Mouse (Mus musculus) frontal cortex, adult 2 months (tissue): ENCODE results near the gene Nup188. TPM values are rescaled to one million over a fixed set of nuclear protein-coding genes. Genes with fewer than 3 reads are reported as not detected.

ENCODE experiments used
- DNase-seq, 2 experiments: peaks; one replicate each; pipeline ENCODE4 v3.0.0; 2022; ENCODE audit warnings: low spot score in 1 of 2; ENCODE audit errors: extremely low spot score in 1 of 2
- polyA plus RNA-seq: library from polyadenylated mRNA; depleted of rRNA; stranded (reverse); fragments of >200 nt; gene quantifications from 2 replicates; pipeline ENCODE4 v1.2.3, GENCODE M21; 2012

Gene Nup188
- polyA plus RNA-seq, 1 experiment, result 19.4 TPM

DNA sequence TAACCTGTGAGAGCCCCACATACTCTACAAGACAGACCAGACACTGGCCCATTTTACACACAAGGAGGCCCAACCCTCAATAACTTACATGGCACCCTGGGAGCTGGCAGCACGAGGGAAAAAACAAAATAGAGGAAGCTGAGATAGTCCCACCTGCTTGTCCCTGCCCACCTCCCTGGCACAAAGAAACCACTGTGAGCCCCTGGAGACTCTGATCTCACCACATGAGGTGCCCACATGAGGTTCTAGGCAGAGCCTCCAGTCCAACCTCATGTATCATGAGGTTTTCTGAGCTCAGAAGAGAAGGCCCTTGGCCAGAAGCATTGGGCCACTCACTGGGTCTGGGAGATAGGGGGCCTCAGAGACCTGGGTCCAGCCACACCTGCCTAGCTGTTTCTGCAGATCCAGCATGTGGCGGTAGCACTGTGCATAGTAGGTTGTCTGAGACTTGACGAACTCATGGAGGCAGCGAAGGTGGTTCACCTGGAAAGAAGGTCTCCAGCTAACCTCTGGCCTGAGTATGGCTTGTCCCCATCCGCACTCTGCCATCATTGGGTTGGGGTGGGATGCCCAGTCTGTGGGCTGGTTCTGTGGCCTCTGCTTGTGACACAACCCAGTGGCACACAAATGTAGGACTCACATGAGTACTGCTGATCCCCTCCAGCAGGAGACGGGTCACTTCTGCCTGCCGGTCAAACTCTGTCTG is 59.9 kb downstream of the Nup188 start:
- no peak for DNase-seq

- no peak for DNase-seq
These were observed 63.0 kb downstream of the Nup188 start for GRCm38 (mm10) chr2:30349196-30349595.

GRCm38 (mm10) chr2:30351149-30351548 is 65.0 kb downstream of the Nup188 start:
- DNase-seq, result no peak

GRCm38 (mm10) chr2:30355861-30356260 is 69.7 kb downstream of the Nup188 start:
- no peak for DNase-seq

GRCm38 (mm10) chr2:30356266-30356665 is 70.1 kb downstream of the Nup188 start:
- DNase-seq, result no peak

GRCm38 (mm10) chr2:30356906-30357305 is 70.7 kb downstream of the Nup188 start:
- no peak for DNase-seq

DNA sequence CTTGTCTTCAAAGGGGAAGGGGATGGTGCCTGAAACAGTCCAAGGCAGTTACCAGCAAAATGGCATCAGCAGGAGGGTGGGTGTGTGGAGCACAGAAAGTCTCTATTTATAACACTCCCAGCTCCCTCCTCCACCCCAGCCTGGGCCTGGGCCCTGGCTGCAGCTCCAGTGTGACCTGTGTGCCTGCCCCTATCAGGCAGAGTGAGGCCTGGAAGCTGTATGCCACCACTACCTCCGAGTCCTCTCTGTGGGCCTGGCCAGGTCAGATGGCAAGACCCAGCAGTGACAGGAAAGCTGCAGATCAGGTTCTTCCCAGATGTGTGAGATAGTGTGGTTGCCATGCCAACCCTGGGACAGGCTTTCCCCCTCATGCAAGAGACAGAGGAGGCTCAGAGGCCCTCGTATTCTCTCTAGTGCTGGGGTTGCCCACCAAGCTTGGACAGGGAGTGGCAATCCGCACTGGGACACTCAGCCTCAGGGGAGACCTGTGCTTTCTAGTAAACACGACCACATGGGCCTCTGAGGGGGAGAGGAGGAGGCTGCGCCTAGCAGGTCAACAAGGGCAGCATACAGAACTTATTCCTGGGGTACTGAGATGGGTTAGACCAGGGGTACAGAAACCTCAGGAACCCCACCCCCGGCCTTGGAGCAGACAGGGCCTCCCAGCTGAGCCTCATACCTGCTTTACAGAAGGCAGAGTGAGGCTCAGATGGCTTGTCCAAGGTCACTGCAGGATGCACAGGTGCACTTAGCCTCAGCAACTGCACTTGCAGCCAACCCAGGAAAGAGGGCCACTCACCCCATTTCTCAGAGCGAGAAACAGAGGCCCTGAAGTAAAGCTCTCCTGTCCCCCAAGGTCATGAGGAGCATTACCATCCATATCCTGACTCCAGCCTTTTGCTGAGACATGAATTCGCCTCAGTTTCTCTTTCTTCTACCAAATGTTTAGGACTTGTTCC is 71.6 kb downstream of the Nup188 start:
- DNase-seq, result peak in 1 of 2 experiments; percentile 66

DNA sequence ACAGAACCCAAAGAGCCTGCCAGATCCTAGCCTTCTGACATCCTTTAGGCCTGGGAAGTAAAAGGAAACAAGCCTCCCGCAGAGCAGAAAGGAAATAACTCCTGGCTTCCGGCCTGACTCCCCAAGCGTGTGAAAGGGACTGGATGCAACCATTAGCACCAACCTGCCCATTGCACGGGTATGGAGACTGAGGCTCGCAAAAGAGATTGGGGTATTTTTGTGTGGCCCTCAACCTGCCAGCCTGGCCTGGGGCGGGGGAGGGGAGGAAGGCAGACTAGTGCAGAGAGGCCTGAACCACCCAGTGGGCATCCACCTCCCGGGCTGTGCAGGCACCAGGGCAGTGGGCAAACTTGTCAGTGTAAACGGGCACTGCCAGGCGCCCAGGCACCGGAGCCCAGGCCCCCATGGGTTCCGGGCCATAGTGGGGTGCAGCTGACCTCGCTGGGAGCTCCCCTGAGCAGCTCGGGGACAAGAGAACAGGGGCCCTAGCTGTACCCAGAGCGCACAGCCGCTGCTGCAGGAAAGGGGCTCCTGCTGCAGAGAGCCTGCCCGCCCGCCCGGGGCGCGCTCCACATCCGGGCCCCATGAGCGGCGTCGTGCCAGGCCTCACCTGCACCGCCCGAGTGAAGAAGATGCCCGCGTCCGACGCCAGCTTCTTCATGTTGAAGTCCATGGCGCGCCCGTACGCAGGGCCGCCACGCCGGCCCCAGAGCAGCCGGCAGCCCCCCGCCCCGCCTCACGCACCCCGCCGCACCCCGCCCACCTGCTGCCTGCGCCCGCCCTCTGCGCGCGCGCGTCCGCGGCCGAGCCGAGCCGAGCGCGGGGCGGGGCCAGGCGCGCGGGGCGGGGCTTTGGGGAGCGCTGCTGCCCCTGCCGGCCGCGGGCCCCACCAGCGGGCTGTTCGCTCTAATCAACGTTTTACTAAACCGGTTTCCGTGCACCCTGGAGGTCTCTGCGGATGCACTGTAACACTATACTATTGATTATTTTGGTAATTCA is 72.6 kb downstream of the Nup188 start, which contains the start of gene Sh3glb2:
TSS of gene Sh3glb2 (minus strand) at position 805 of the 999 bp plus-strand sequence.
- DNase-seq, result peak in 1 of 2 experiments; percentile 78

DNA sequence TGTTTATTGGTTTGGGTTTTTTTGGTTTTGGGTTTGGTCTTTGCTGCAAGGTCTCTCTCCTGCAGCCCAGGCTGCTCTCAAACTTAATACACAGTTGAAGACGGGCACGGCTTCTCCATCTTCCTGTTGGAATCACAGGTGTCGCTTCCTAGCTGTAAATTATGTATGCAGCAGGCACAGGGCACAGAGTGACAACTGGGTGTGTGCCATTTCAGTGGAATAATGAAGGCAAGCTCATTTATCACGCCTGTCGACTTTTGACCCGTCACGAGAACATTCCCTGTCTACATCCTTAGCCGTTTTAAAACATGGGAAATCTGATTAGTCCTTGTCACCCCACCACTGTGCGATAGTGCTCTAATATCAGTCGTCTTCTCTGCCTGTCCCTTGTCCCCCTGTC is 74.4 kb downstream of the Nup188 start:
- DNase-seq, result no peak

GRCm38 (mm10) chr2:30362865-30363264 is 76.7 kb downstream of the Nup188 start:
- DNase-seq, result no peak

- DNase-seq, result peak; percentile 99
These were observed 77.8 kb downstream of the Nup188 start, which contains the start of gene Miga2 for GRCm38 (mm10) chr2:30363773-30364650. Miga2 (plus strand) TSS chr2:30364233.

GRCm38 (mm10) chr2:30365281-30366069 is 79.3 kb downstream of the Nup188 start:
- DNase-seq, result no peak

DNA sequence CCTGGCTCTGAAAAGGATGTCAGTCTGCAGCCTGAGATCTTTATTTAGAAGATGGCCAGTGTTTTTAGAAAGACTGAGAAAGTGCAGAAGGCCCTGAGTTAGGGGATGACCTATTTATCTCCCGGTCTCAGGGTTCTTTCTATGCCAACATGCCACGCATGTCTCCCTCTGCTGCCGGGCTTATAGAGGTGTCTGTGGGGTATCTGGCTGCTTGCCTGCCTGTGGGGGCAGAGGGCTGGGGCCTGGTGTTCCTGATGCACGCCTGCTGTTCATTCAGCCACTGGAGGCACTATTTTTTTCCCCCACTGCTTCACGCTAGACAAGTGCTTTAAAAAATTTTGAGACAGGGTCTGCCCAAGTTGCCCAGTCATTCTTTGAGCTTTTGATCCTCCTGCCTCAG is 80.0 kb downstream of the Nup188 start:
- peak in 1 of 2 experiments; percentile 47 for DNase-seq

GRCm38 (mm10) chr2:30371544-30371943 is 85.3 kb downstream of the Nup188 start:
- DNase-seq, result no peak

DNA sequence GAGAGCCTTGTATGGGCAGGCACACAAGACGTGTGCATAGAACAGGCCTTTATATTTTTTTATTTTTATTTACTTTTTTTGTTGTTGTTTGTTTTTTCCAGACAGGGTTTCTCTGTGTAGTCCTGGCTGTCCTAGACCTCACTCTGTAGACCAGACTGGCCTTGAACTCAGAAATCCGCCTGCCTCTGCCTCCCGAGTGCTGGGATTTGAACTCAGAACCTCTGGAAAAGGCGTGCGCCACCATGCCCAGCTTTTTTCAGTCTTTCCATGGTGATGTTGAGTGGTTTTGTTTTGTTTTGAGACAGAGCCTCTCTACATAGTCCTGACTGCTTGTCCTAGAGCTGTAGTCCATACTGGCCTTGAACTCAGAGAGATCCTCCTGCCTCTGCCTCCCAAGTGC is 86.5 kb downstream of the Nup188 start:
- no peak for DNase-seq

GRCm38 (mm10) chr2:30375893-30376292 is 89.7 kb downstream of the Nup188 start:
- no peak for DNase-seq

DNA sequence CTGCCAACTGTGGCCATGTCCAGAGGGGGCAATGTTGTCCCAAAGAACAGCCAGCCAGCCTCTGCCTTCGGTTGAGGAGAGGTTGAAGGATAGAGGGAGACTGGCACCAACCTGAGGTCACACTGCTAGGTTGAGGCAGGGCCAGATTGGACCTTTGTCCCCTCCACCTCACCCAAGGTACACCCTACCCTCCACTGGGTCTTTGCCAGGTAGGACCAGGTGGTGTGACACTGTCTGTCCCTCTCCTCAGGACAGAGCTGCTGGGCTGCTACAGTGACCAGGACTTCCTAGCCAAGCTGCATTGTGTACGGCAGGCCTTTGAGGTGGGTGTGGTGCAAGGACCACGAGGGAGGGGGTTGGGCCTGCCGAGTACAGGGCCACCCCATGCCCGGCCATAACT is 91.5 kb downstream of the Nup188 start:
- DNase-seq, result no peak

GRCm38 (mm10) chr2:30379307-30379706 is 93.1 kb downstream of the Nup188 start:
- no peak for DNase-seq
